In genomic region chr13:72631373-72632021, GRCm38 (mm10) we compare ENCODE assay signal across 8 mouse cellular contexts. TPM values are rescaled to one million over a fixed set of nuclear protein-coding genes. Genes with fewer than 3 reads are reported as not detected.
A peak's percentile ranks its signal among the peaks of the same experiment; 100 is the strongest.
DNase-seq lines count a peak whose midpoint lies in the region; ATAC-seq and TF ChIP-seq lines count a peak whose summit lies in the region.

No protein-coding gene starts in this region.

- no peaks in the 10 kb centered on the region for H3K9me3 ChIP-seq in hindbrain, embryonic 14.5 days (ENCODE audit: control insufficient read depth, low read length)
- no peaks in the 10 kb centered on the region for H3K9me3 ChIP-seq in midbrain, postnatal 0 days (ENCODE audit: low read length)

- H3K4me1 ChIP-seq in kidney, adult 2 months (ENCODE audit: control insufficient read depth, insufficient read depth, low read length), result no peaks in the 10 kb centered on the region
- H3K4me1 ChIP-seq in hindbrain, embryonic 14.5 days (replicated peaks; ENCODE audit: control insufficient read depth, insufficient read depth, low read length), result peaks cover 16% of the 10 kb centered on the region; the same call in 1 of the 2 replicates
- no peaks in the 10 kb centered on the region for H3K4me1 ChIP-seq in midbrain, postnatal 0 days (ENCODE audit: insufficient read depth, low read length)

- DNase-seq in kidney, adult 2 months, result no peak
- no peak for DNase-seq in kidney, postnatal 14 days
- DNase-seq in embryo, embryonic 9.5 days (ENCODE audit: extremely low spot score), result peak; percentile 59
- peak; percentile 26 for DNase-seq in hindbrain, embryonic 14.5 days (ENCODE audit: low spot score)
- no peak for DNase-seq in midbrain, postnatal 0 days (ENCODE audit: low spot score)
- DNase-seq in spleen, postnatal 10 days (ENCODE audit: low spot score in 2 of 2), result no peak
- DNase-seq in layer of hippocampus, adult 9-11 months, result no peak

- H3K4me3 ChIP-seq in kidney, adult 2 months (ENCODE audit: insufficient read depth, low read depth, low read length), result peak overlapping the region; percentile 43
- H3K4me3 ChIP-seq in hindbrain, embryonic 14.5 days (replicated peaks; ENCODE audit: low read length), result peak overlapping the region; percentile 65
- H3K4me3 ChIP-seq in midbrain, postnatal 0 days (ENCODE audit: low read depth, low read length), result peak overlapping the region; percentile 48

- WGBS in kidney, adult 2 months, result 3% methylated on average over 62 of the region's 62 CpGs
- WGBS in hindbrain, embryonic 14.5 days, result under 1% methylated on average over 62 of the region's 62 CpGs
- under 1% methylated on average over 59 of the region's 62 CpGs for WGBS in midbrain, postnatal 0 days

- H3K27me3 ChIP-seq in kidney, adult 2 months (replicated peaks; ENCODE audit: control insufficient read depth, insufficient read depth, low read length), result peaks cover 7% of the 10 kb centered on the region
- peaks cover 43% of the 10 kb centered on the region for H3K27me3 ChIP-seq in hindbrain, embryonic 14.5 days (ENCODE audit: control insufficient read depth, insufficient read depth, low read length)
- H3K27me3 ChIP-seq in midbrain, postnatal 0 days (ENCODE audit: insufficient read depth, low read length), result peaks cover 5% of the 10 kb centered on the region; the same call in 1 of the 2 replicates

- peak overlapping the region; percentile 76 for H3K9ac ChIP-seq in hindbrain, embryonic 14.5 days
- H3K9ac ChIP-seq in midbrain, postnatal 0 days (replicated peaks; ENCODE audit: low read length, poor library complexity, severe bottlenecking), result peak overlapping the region; percentile 81

- no peaks in the 10 kb centered on the region for H3K36me3 ChIP-seq in kidney, adult 2 months (ENCODE audit: control insufficient read depth, insufficient read depth, low read length)
- 0 out of 2 replicates have a peak, but pooled peaks cover 9% of the 10 kb centered on the region for H3K36me3 ChIP-seq in hindbrain, embryonic 14.5 days (replicated peaks; ENCODE audit: control insufficient read depth, insufficient read depth)
- H3K36me3 ChIP-seq in midbrain, postnatal 0 days (ENCODE audit: insufficient read depth, low read length), result no peaks in the 10 kb centered on the region

- H3K4me2 ChIP-seq in hindbrain, embryonic 14.5 days (replicated peaks), result peak overlapping the region; percentile 66
- peak overlapping the region; percentile 73 for H3K4me2 ChIP-seq in midbrain, postnatal 0 days (ENCODE audit: low read depth, low read length, poor library complexity, severe bottlenecking)

- no peak for TF ChIP-seq POLR2A in kidney, adult 2 months (IDR thresholded peaks at IDR 0.05; ENCODE audit: low read depth, low read length)

- no peak for ATAC-seq in hindbrain, embryonic 14.5 days (ENCODE audit: low FRiP score)
- ATAC-seq in midbrain, postnatal 0 days (ENCODE audit: low FRiP score), result no peak
- no peak for ATAC-seq in activated CD4-positive, CD25-positive, alpha-beta regulatory T cell, adult 4 months

- H3K27ac ChIP-seq in kidney, adult 2 months (ENCODE audit: insufficient read depth, low read depth, low read length), result no peak overlapping the region
- peak overlapping the region; percentile 88 for H3K27ac ChIP-seq in hindbrain, embryonic 14.5 days
- H3K27ac ChIP-seq in midbrain, postnatal 0 days (ENCODE audit: low read depth, low read length), result peak overlapping the region; percentile 85

- no peak for TF ChIP-seq CTCF in kidney, adult 2 months (conservative IDR thresholded peaks at IDR 0.05; ENCODE audit: insufficient read depth, insufficient read length, low read depth, low read length)
- peak; percentile 13; the same call in 1 of the 2 replicates for TF ChIP-seq CTCF in midbrain, postnatal 0 days (IDR thresholded peaks at IDR 0.05)

RNA-seq across cellular contexts. Expression of gene Irx2, which starts 2.9 kb away (rescaled TPM):
- 17.6 and 21.9 TPM in 2 replicates for polyA plus RNA-seq in kidney, adult 2 months (2012; rRNA removed)
- 23.4 and 31.8 TPM in 2 replicates for polyA plus RNA-seq in hindbrain, embryonic 14.5 days (2014; fragmentation: Nextera tagmentation; extraction: Ambion mirVana)
- total RNA-seq in midbrain, postnatal 0 days (2014; rRNA removed), result 68.5 and 76.4 TPM in 2 replicates
- 21.2 and 26.5 TPM in 2 replicates for polyA plus RNA-seq in midbrain, postnatal 0 days (2015; fragmentation: Nextera tagmentation; extraction: Ambion mirVana)
- polyA plus RNA-seq in activated CD4-positive, CD25-positive, alpha-beta regulatory T cell, adult 4 months (2017; shearing (Covaris generic)), result not detected

Comparison
In these comparisons a context has a peak if more than half of its experiments do, and no peak if none do; other contexts are left out.
1. DNase-seq: peak in embryo, embryonic 9.5 days (single experiment) and hindbrain, embryonic 14.5 days (single experiment); none in kidney, adult 2 months (single experiment), kidney, postnatal 14 days (single experiment), midbrain, postnatal 0 days (single experiment), spleen, postnatal 10 days (0 of 2) and layer of hippocampus, adult 9-11 months (single experiment).
2. RNA of gene Irx2, which starts 2.9 kb away (polyA plus RNA-seq): 23.4 to 31.8 TPM in hindbrain, embryonic 14.5 days, 21.2 to 26.5 TPM in midbrain, postnatal 0 days and 17.6 to 21.9 TPM in kidney, adult 2 months; not detected in activated CD4-positive, CD25-positive, alpha-beta regulatory T cell, adult 4 months; every median in the first group is over 10 times any median in the second.
3. Peak in every context shown above with its lines, with median percentiles within 50 percentile points of each other: H3K4me3 ChIP-seq.